ENCODE assay signal across 13 mouse cellular contexts in genomic region chr13:101812341-101812740, GRCm38 (mm10). TPM values are rescaled to one million over a fixed set of nuclear protein-coding genes. Genes with fewer than 3 reads are reported as not detected.
DNase-seq lines count a peak whose midpoint lies in the region; ATAC-seq and TF ChIP-seq lines count a peak whose summit lies in the region.
"Had no signal": no experiment of that assay in that cellular context is flagged by ENCODE, and none has a peak within 500 bp of the region (broad histone marks: within the 10 kb centered on the region; RNA-seq: fewer than 3 reads in every experiment).

No protein-coding gene starts in this region.

- intact Hi-C loops in heart, adult 2 months (cut with DNase I) = no loop called here

- H3K4me2 ChIP-seq in heart, embryonic 12.5 days = no peak overlapping the region
- peak overlapping the region; percentile 33 for H3K4me2 ChIP-seq in neural tube, embryonic 13.5 days
- H3K4me2 ChIP-seq: liver, embryonic 12.5 days had no signal

- no peak for DNase-seq in heart, adult 2 months
- DNase-seq in lung, adult 2 months = no peak
- no peak for DNase-seq in lung, postnatal 4 days
- peak; percentile 17 for DNase-seq in Muller cell, postnatal 12 days (ENCODE audit: inconsistent ontology term)
- DNase-seq in urinary bladder, postnatal 4 days (ENCODE audit: low spot score in 2 of 2) = no peak
- no peak for DNase-seq in thymus, postnatal 14 days
- DNase-seq: heart, postnatal 4 days; thymus, postnatal 25 days had no signal

- peak overlapping the region; percentile 51; the same call in 1 of the 2 replicates for H3K27ac ChIP-seq in heart, adult 2 months
- H3K27ac ChIP-seq in heart, embryonic 12.5 days (ENCODE audit: poor library complexity, severe bottlenecking) = no peak overlapping the region
- peak overlapping the region; percentile 38; the same call in 1 of the 2 replicates for H3K27ac ChIP-seq in neural tube, embryonic 13.5 days (replicated peaks)
- H3K27ac ChIP-seq: liver, embryonic 12.5 days had no signal

- no peaks in the 10 kb centered on the region for H3K36me3 ChIP-seq in heart, adult 2 months (ENCODE audit: control insufficient read depth, insufficient read depth, low read length)
- H3K36me3 ChIP-seq in heart, embryonic 12.5 days = no peaks in the 10 kb centered on the region
- H3K36me3 ChIP-seq in neural tube, embryonic 13.5 days = no peaks in the 10 kb centered on the region
- H3K36me3 ChIP-seq: G1E; liver, embryonic 12.5 days had no signal

- no peaks in the 10 kb centered on the region for H3K9me3 ChIP-seq in heart, embryonic 12.5 days (replicated peaks)
- H3K9me3 ChIP-seq in neural tube, embryonic 13.5 days = no peaks in the 10 kb centered on the region
- H3K9me3 ChIP-seq: G1E; liver, embryonic 12.5 days had no signal

- H3K4me3 ChIP-seq in heart, adult 2 months = no peak overlapping the region
- H3K4me3 ChIP-seq in heart, embryonic 12.5 days = no peak overlapping the region
- peak overlapping the region; percentile 1 for H3K4me3 ChIP-seq in lung, adult 2 months (replicated peaks; ENCODE audit: extremely low read depth, low read depth, low read length)
- H3K4me3 ChIP-seq in neural tube, embryonic 13.5 days = no peak overlapping the region
- H3K4me3 ChIP-seq: liver, embryonic 12.5 days had no signal

- no peak for TF ChIP-seq POLR2A in heart, adult 2 months (IDR thresholded peaks at IDR 0.05; ENCODE audit: insufficient read depth, low read depth, low read length)
- TF ChIP-seq POLR2A in lung, adult 2 months (IDR thresholded peaks at IDR 0.05; ENCODE audit: borderline replicate concordance, extremely low read depth, low read depth, low read length) = no peak

- H3K9ac ChIP-seq in heart, adult 2 months (ENCODE audit: low read depth, low read length) = no peak overlapping the region; the same call in 1 of the 2 replicates
- H3K9ac ChIP-seq in heart, embryonic 12.5 days = no peak overlapping the region
- no peak overlapping the region for H3K9ac ChIP-seq in neural tube, embryonic 13.5 days
- H3K9ac ChIP-seq: liver, embryonic 12.5 days had no signal

- H3K79me2 ChIP-seq in heart, adult 2 months (replicated peaks; ENCODE audit: control insufficient read depth, insufficient read depth, low read length) = no peaks in the 10 kb centered on the region

- WGBS in heart, adult 2 months = 83% methylated on average over 5 of the region's 5 CpGs
- WGBS in heart, embryonic 12.5 days = 80% methylated on average over 5 of the region's 5 CpGs
- 55% methylated on average over 5 of the region's 5 CpGs for WGBS in lung, adult 2 months
- WGBS in neural tube, embryonic 13.5 days = 54% methylated on average over 5 of the region's 5 CpGs

- H3K27me3 ChIP-seq in heart, adult 2 months (ENCODE audit: control insufficient read depth, insufficient read depth, low read length) = no peaks in the 10 kb centered on the region
- H3K27me3 ChIP-seq in heart, embryonic 12.5 days (replicated peaks) = no peaks in the 10 kb centered on the region
- no peaks in the 10 kb centered on the region for H3K27me3 ChIP-seq in neural tube, embryonic 13.5 days

- no peak for TF ChIP-seq CTCF in heart, adult 2 months (IDR thresholded peaks at IDR 0.05)
- TF ChIP-seq CTCF in lung, adult 2 months (IDR thresholded peaks at IDR 0.05; ENCODE audit: insufficient read depth, low read length) = no peak

- TF ChIP-seq EP300 in heart, adult 2 months (IDR thresholded peaks at IDR 0.05; ENCODE audit: insufficient read depth, low read depth, low read length) = no peak

- no peak for ATAC-seq in heart, embryonic 12.5 days (ENCODE audit: insufficient number of reproducible peaks, low FRiP score)
- no peak for ATAC-seq in neural tube, embryonic 13.5 days (ENCODE audit: low read depth)
- ATAC-seq: activated CD4-positive, CD25-positive, alpha-beta regulatory T cell, adult 4 months; liver, embryonic 12.5 days had no signal

- H3K4me1 ChIP-seq in heart, adult 2 months (ENCODE audit: control insufficient read depth, insufficient read depth, low read length) = peaks cover 2% of the 10 kb centered on the region
- no peaks in the 10 kb centered on the region for H3K4me1 ChIP-seq in heart, embryonic 12.5 days (replicated peaks)
- H3K4me1 ChIP-seq in lung, adult 2 months (ENCODE audit: control insufficient read depth, insufficient read depth, low read length) = peaks cover 3% of the 10 kb centered on the region
- peaks cover 30% of the 10 kb centered on the region for H3K4me1 ChIP-seq in neural tube, embryonic 13.5 days (replicated peaks)
- H3K4me1 ChIP-seq: liver, embryonic 12.5 days had no signal

RNA-seq across cellular contexts. Expression of gene Pik3r1, which starts 44.3 kb away (rescaled TPM):
- 100 to 1,000 TPM; 111 to 132 TPM for total RNA-seq in heart, adult 2 months (2021)
- polyA plus RNA-seq in heart, adult 2 months (2012; rRNA removed) = 23.7 and 41.4 TPM in 2 replicates
- polyA plus RNA-seq in heart, embryonic 12.5 days (2016; fragmentation: Nextera tagmentation; extraction: Ambion mirVana) = 14.8 and 18.1 TPM in 2 replicates
- polyA plus RNA-seq in lung, adult 2 months (2012; rRNA removed) = 15.6 and 25.9 TPM in 2 replicates
- 47.9 and 57.3 TPM in 2 replicates for polyA plus RNA-seq in neural tube, embryonic 13.5 days (2015; fragmentation: Nextera tagmentation; extraction: Ambion mirVana)
